In genomic region chr16:21904636-21905035, GRCm38 (mm10) we compare ENCODE assay signal across 30 mouse cellular contexts.
"Had no signal": no experiment of that assay in that cellular context is flagged by ENCODE, and none has a peak within 500 bp of the region (broad histone marks: within the 10 kb centered on the region; RNA-seq: fewer than 3 reads in every experiment).

No protein-coding gene starts in this region.

- H3K9ac ChIP-seq: limb, embryonic 12.5 days; limb, embryonic 13.5 days; limb, embryonic 15.5 days; liver, embryonic 12.5 days; liver, embryonic 13.5 days; liver, embryonic 14.5 days; liver, embryonic 15.5 days; liver, postnatal 0 days; lung, embryonic 14.5 days; lung, embryonic 15.5 days; midbrain, embryonic 12.5 days; midbrain, embryonic 13.5 days; midbrain, embryonic 15.5 days; neural tube, embryonic 12.5 days had no signal

- H3K36me3 ChIP-seq: liver, embryonic 12.5 days; liver, embryonic 13.5 days; liver, embryonic 15.5 days; lung, embryonic 15.5 days had no signal

- H3K9me3 ChIP-seq: limb, embryonic 10.5 days; limb, embryonic 12.5 days; limb, embryonic 13.5 days; limb, embryonic 15.5 days; liver, embryonic 12.5 days; liver, embryonic 13.5 days; liver, embryonic 15.5 days; lung, embryonic 15.5 days; megakaryocyte, embryonic 14.5 days; midbrain, embryonic 10.5 days; midbrain, embryonic 12.5 days; midbrain, embryonic 13.5 days; midbrain, embryonic 15.5 days; neural tube, embryonic 12.5 days had no signal

- ATAC-seq: liver, embryonic 12.5 days; liver, postnatal 0 days; lung, postnatal 0 days; midbrain, embryonic 13.5 days; midbrain, embryonic 15.5 days had no signal

- H3K4me3 ChIP-seq: limb, embryonic 10.5 days; limb, embryonic 12.5 days; limb, embryonic 13.5 days; limb, embryonic 15.5 days; liver, embryonic 12.5 days; liver, embryonic 13.5 days; liver, embryonic 15.5 days; lung, embryonic 15.5 days; megakaryocyte, embryonic 14.5 days; midbrain, embryonic 10.5 days; midbrain, embryonic 12.5 days; midbrain, embryonic 13.5 days; midbrain, embryonic 15.5 days; myocyte; neural tube, embryonic 12.5 days had no signal

- H3K4me1 ChIP-seq: limb, embryonic 12.5 days; limb, embryonic 13.5 days; limb, embryonic 15.5 days; liver, embryonic 12.5 days; liver, embryonic 13.5 days; liver, embryonic 15.5 days; lung, embryonic 15.5 days; midbrain, embryonic 12.5 days; midbrain, embryonic 13.5 days; midbrain, embryonic 15.5 days; neural tube, embryonic 12.5 days had no signal

- DNase-seq: left cerebral cortex, postnatal 4 days; liver; liver, embryonic 13.5 days; liver, postnatal 0 days; lung, adult 18-20 months; lung, adult 2 months; lung, embryonic 14.5 days; lung, postnatal 10 days; lung, postnatal 14 days; lung, postnatal 36 days; lung, postnatal 4 days; midbrain, embryonic 14.5 days had no signal

- H3K27me3 ChIP-seq: limb, embryonic 12.5 days; limb, embryonic 13.5 days; limb, embryonic 15.5 days; liver, embryonic 12.5 days; liver, embryonic 13.5 days; liver, embryonic 15.5 days; lung, embryonic 15.5 days; midbrain, embryonic 12.5 days; midbrain, embryonic 13.5 days; midbrain, embryonic 15.5 days; neural tube, embryonic 12.5 days had no signal

- H3K4me2 ChIP-seq: limb, embryonic 12.5 days; limb, embryonic 13.5 days; limb, embryonic 15.5 days; liver, embryonic 11.5 days; liver, embryonic 12.5 days; liver, embryonic 13.5 days; liver, embryonic 15.5 days; lung, embryonic 14.5 days; lung, embryonic 15.5 days; midbrain, embryonic 12.5 days; midbrain, embryonic 13.5 days; midbrain, embryonic 15.5 days; neural tube, embryonic 12.5 days had no signal

- H3K27ac ChIP-seq: limb, embryonic 10.5 days; limb, embryonic 12.5 days; limb, embryonic 13.5 days; limb, embryonic 15.5 days; liver, embryonic 12.5 days; liver, embryonic 13.5 days; liver, embryonic 14.5 days; liver, embryonic 15.5 days; lung, embryonic 15.5 days; macrophage; midbrain, embryonic 10.5 days; midbrain, embryonic 12.5 days; midbrain, embryonic 13.5 days; midbrain, embryonic 15.5 days; neural tube, embryonic 12.5 days had no signal
